Mouse (Mus musculus) cerebellum, adult 2 months (tissue): ENCODE measurements at regions not wholly inside any gene's neighbourhood (a gene's known extent, or its start where the extent isn't known, plus 50 kb on each side); places are given as distances from the start of the nearest gene placed in this dataset.

ENCODE experiments used
- CTCF ChIP-seq: fragments of 200-500 bp; IDR thresholded peaks from 2 replicates; pipeline ENCODE4 v1.5.1; 2011; ENCODE audit warnings: low read depth, mild to moderate bottlenecking, control low read depth, low read length, moderate library complexity, borderline replicate concordance; ENCODE audit not compliant: insufficient read depth
- POLR2A ChIP-seq: fragments of 200-500 bp; IDR thresholded peaks from 2 replicates; pipeline ENCODE4 v1.6.1; 2011; ENCODE audit warnings: low read length, control low read depth, borderline replicate concordance; ENCODE audit not compliant: insufficient read depth

- no peak for TF ChIP-seq CTCF
- no peak for TF ChIP-seq POLR2A
Observed at GRCm38 (mm10) chr6:31644504-31644903, 80.7 kb upstream of the Podxl start.
